Mouse (Mus musculus) neural tube, embryonic 14.5 days (tissue): ENCODE measurements around the gene D630045J12Rik. TPM values are rescaled to one million over a fixed set of nuclear protein-coding genes. Genes with fewer than 3 reads are reported as not detected.

Experiments
- ATAC-seq: fragments of 200-750 bp; cut with Nextera tagmentation; 2 replicates; pipeline ENCODE4 v1.8.0; 2017; ENCODE audit warnings: low read depth, mild to moderate bottlenecking, moderate TSS enrichment, moderate library complexity
- H3K27ac ChIP-seq: fragments of 300-500 bp; sonication (generic); 2 replicates; pipeline ENCODE4 v1.5.1; 2014; ENCODE audit warnings: low read depth, mild to moderate bottlenecking, control low read depth, low read length, moderate library complexity, mixed read lengths
- H3K27me3 ChIP-seq: fragments of 300-500 bp; sonication (generic); 2 replicates; pipeline ENCODE4 v1.6.1; 2014; ENCODE audit warnings: low read length; ENCODE audit not compliant: control insufficient read depth, insufficient read depth
- H3K36me3 ChIP-seq: fragments of 300-500 bp; sonication (generic); 2 replicates; pipeline ENCODE4 v1.6.1; 2014; ENCODE audit warnings: low read length, mixed read lengths; ENCODE audit not compliant: control insufficient read depth, insufficient read depth
- H3K4me1 ChIP-seq: fragments of 300-500 bp; sonication (generic); 2 replicates; pipeline ENCODE4 v1.6.1; 2014; ENCODE audit warnings: low read length; ENCODE audit not compliant: control insufficient read depth, insufficient read depth
- H3K4me2 ChIP-seq: fragments of 300-500 bp; sonication (generic); 2 replicates; pipeline ENCODE4 v1.6.1; 2014; ENCODE audit warnings: mild to moderate bottlenecking, low read depth, low read length, control low read depth
- H3K4me3 ChIP-seq: fragments of 300-500 bp; sonication (generic); 2 replicates; pipeline ENCODE4 v1.5.1; 2014; ENCODE audit warnings: low read depth, low read length, control low read depth, mixed read lengths
- H3K9ac ChIP-seq: fragments of 300-500 bp; sonication (generic); replicated peaks from 2 replicates; pipeline ENCODE4 v1.6.1; 2014; ENCODE audit warnings: low read depth, mild to moderate bottlenecking, control low read depth, low read length, mixed read lengths
- H3K9me3 ChIP-seq: fragments of 300-500 bp; sonication (generic); 2 replicates; pipeline ENCODE4 v1.6.1; 2016; ENCODE audit warnings: low read length; ENCODE audit not compliant: control insufficient read depth
- WGBS: fragments of 180-500 bp; shearing (Covaris S2); extraction: QIAGEN DNeasy Blood & Tissue Kit; methylation state at CpG from one replicate; pipeline ENCODE4 v1.1.7; 2014; 5-methylcytosine and 5-hydroxymethylcytosine counted together
- polyA plus RNA-seq: library from polyadenylated mRNA; unstranded; fragments of >200 nt; fragmentation: Nextera tagmentation; extraction: Ambion mirVana; gene quantifications from 2 replicates; pipeline ENCODE4 v1.2.1, GENCODE M21; 2014

The D630045J12Rik gene
- polyA plus RNA-seq: 20.5 and 21.0 TPM in 2 replicates

DNA sequence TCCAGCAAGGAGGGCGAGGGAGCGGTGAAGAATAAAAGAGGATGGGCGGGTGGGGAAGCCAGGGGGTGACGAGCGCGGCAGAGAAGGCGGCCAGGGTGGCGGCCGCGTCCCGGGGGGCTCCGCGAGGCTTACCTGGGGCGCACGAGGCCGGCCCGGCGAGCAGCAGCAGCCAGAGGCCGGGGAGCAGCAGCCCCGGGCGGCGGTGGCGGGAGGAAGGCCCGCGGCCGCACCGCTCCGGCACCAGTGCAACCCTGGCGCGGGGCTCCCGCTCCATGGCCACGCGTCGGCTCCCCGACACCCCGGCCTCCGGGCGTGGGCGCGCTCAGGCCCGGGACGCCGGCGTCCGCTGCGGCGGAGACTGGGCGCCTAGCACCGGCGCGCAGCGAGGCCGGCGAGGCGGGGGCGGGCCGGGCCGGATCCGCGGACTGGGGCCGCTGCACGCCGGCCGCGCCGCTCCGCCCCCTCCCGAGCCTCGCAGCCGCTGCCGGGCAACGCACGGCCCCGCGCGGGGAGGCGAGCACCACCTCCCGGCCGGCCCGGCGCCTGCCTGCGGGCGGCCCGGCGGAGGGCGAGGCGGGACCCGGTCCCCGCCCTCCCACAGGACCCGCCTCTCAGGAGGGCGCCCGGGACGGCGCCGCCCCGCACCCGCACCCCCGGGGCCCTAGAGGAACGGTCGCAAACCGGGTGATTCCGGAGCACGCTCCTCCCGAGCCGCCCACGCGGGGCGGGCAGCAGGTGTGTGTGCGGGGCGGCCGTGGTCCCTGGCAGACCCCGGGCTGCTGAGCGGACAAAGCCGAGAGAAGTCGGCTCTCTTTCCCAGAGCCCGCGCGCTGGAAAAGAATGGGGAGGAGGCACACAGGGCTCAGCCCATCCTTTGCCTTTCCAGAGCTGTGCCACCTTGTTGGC is at the start of gene D630045J12Rik:
D630045J12Rik (minus strand) TSS at position 274 of the 906 bp plus-strand sequence.
- Histone ChIP-seq H3K9me3 (no peaks in the 10 kb centered on the region), H3K4me3 (peak within 1 kb of the TSS; percentile 88), H3K9ac (peak within 1 kb of the TSS; percentile 96), H3K36me3 (no peaks in the 10 kb centered on the region), H3K4me1 (peaks cover 22% of the 10 kb centered on the region), H3K27ac (peak within 1 kb of the TSS; percentile 97), H3K27me3 (no peaks in the 10 kb centered on the region), H3K4me2 (peak within 1 kb of the TSS; percentile 91)
- WGBS: under 1% methylated on average over 81 of the region's 118 CpGs
- ATAC-seq: peak; percentile 94

DNA sequence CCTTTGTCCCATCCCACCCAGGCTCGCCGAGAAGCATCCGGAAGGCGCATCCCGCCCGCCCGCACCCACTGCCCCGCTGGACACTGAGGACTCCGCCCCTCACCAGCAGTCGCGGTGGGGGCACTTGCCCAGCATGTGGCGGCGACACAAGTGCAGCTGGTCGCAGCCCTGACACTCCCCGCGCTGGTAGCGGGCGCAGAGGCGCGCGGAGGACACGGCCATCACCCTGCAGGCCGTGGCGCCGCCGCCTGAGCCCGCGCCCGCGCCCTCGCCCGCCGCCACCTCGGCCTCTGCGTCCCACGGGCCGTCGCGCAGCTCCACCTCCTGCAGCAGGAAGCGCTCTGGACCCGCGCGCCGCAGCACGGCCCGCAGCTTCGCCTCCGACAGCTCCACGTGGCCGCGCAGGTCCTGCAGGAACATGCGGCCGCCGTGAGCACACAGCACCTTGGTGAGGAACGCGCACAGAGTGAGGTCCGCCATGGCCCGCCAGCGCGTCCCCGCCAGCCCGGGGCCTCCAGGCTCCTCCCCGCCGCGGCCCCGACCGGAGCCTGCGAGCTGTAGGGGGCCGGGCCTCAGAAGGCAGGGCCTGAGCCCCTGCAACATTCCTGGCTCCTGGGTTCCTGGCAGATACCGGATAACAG is 45.1 kb upstream of the D630045J12Rik start, which contains the start of gene Zc3hav1l:
Zc3hav1l (minus strand) TSS at position 499 of the 641 bp plus-strand sequence.
- ATAC-seq: peak; percentile 97
- H3K4me1 ChIP-seq: peaks cover 6% of the 10 kb centered on the region; the same call in 1 of the 2 replicates
- under 1% methylated on average over 60 of the region's 70 CpGs for WGBS
- 0 out of 2 replicates have a peak, but pooled peaks cover 3% of the 10 kb centered on the region for H3K36me3 ChIP-seq
- H3K9me3 ChIP-seq: no peaks in the 10 kb centered on the region
- peak within 1 kb of the TSS; percentile 79 for H3K4me2 ChIP-seq
- H3K27ac ChIP-seq: peak within 1 kb of the TSS; percentile 95
- H3K9ac ChIP-seq: peak within 1 kb of the TSS; percentile 95
- peak within 1 kb of the TSS; percentile 79 for H3K4me3 ChIP-seq
- no peaks in the 10 kb centered on the region for H3K27me3 ChIP-seq

DNA sequence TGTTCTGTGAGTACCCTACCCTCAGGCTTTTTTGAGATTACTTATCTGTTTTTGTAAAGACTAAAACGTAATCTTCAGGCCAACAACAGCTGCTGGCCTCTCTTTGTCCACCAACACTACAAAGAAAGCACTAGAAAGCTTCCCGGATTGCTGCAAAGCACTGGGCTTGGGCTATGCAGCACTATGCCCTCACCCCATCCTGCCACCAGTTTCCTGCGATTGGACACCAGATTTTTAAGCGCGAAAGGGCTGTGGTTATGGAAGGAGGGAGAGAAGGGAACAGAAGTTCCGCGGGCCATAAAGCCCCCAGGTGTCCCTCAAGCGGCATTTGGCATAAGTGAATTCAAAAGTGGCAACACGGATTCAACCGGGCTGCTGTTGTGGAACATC is 44.4 kb upstream of the D630045J12Rik start:
- peak overlapping the region; percentile 79 for H3K4me3 ChIP-seq
- peak overlapping the region; percentile 95 for H3K27ac ChIP-seq
- peaks cover 6% of the 10 kb centered on the region; the same call in 1 of the 2 replicates for H3K4me1 ChIP-seq
- WGBS: under 1% methylated on average over 10 of the region's 10 CpGs
- H3K4me2 ChIP-seq: peak overlapping the region; percentile 79
- peak; percentile 45 for ATAC-seq
- no peaks in the 10 kb centered on the region for H3K9me3 ChIP-seq
- peak overlapping the region; percentile 95 for H3K9ac ChIP-seq
- H3K27me3 ChIP-seq: no peaks in the 10 kb centered on the region
- H3K36me3 ChIP-seq: 0 out of 2 replicates have a peak, but pooled peaks cover 3% of the 10 kb centered on the region

DNA sequence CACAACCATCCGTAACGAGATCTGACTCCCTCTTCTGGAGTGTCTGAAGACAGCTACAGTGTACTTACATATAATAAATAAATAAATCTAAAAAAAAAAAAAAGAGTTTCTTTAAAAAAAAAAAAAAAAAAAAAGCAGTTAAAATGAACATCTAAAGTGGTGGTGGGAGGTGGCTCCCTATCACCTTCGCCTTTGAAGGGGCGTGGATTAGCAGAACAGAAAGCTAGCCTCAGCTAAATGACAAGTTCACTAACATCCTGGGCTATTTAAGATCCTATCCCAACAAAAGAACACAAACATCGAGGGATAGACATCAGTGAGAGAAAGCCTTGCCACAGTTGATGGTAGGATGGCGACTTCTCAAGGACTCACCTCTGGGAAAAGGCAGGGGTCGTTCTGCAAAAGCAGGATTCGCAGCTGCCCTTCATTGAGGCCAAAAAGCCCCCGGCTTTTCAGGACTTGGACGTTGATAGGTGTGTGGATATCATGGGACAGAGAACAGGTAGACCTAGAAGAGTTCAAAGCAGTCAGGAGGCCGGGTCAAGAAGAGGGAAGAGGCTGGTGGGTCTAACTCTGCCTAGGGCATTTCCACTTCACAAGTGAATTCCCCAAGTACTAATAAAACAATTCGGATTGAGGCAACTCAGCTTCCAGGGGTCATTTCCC is 43.9 kb upstream of the D630045J12Rik start:
- Histone ChIP-seq H3K9me3 (no peaks in the 10 kb centered on the region), H3K27ac (peak overlapping the region; percentile 95), H3K36me3 (0 out of 2 replicates have a peak, but pooled peaks cover 3% of the 10 kb centered on the region), H3K4me2 (peak overlapping the region; percentile 79), H3K4me1 (peaks cover 6% of the 10 kb centered on the region; the same call in 1 of the 2 replicates), H3K9ac (peak overlapping the region; percentile 95; the same call in 1 of the 2 replicates), H3K27me3 (no peaks in the 10 kb centered on the region), H3K4me3 (peak overlapping the region; percentile 79)
- WGBS: 42% methylated on average over 12 of the region's 12 CpGs
- no peak for ATAC-seq

DNA sequence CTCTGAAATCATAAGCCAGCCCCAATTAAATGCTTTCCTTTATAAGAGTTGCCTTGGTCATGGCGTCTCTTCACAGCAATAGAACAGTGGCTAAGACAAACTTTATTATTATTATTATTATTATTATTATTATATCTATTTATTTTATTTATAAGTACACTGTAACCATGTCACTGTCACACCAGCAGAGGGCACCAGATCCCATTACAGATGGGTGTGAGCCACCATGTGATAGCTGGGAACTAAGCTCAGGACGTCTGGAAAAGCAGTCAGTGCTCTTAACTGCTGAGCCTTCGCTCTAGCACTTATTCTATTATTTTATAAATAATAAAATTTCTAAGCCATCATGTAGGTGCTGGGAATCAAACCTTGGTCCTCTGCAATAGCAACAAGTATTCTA is 39.9 kb upstream of the D630045J12Rik start:
- Histone ChIP-seq H3K27me3 (no peaks in the 10 kb centered on the region), H3K36me3 (0 out of 2 replicates have a peak, but pooled peaks cover 3% of the 10 kb centered on the region), H3K9me3 (no peaks in the 10 kb centered on the region), H3K9ac (no peak overlapping the region), H3K27ac (no peak overlapping the region), H3K4me1 (peaks cover 6% of the 10 kb centered on the region; the same call in 1 of the 2 replicates), H3K4me3 (no peak overlapping the region), H3K4me2 (no peak overlapping the region)
- WGBS: 67% methylated on average over 3 of the region's 3 CpGs
- no peak for ATAC-seq

DNA sequence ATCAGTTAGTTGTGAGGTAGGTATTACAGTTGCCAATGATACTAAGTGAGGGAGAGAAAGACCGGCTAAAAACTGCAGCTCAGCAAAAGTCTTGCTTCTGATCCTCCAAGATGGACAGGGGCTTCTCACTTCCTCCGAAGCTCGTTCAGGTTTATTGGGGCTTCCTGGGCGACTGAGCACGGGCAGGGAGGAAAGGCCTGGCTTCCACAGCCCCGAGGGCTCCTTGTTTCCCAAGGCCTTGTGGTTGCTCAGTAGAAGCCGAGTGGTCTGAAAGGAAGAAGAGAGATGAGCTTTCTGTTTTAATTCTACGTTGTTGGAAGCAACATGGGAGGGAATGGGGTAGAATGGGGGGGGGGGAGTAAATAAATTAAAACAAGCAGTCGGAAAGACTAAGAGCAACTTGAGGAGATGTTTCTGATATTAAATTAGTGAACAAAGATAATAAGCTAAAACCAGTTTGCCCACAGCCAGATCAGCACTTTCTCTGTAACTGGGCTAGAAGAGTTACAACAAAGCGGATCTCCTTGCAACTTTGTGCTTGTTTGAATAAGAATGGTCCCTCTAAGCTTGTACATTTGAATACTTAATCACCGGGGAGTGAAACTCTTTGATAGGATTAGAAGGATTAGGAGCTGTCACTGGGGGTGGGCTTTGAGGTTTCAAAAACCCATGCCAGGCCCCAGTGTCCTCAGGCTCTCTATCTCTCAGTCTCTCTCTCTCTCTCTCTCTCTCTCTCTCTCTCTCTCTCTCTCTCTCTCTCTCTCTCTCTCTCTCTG is 39.2 kb upstream of the D630045J12Rik start:
- Histone ChIP-seq H3K36me3 (0 out of 2 replicates have a peak, but pooled peaks cover 6% of the 10 kb centered on the region), H3K4me2 (no peak overlapping the region), H3K4me1 (peaks cover 4% of the 10 kb centered on the region; the same call in 1 of the 2 replicates), H3K9ac (no peak overlapping the region), H3K4me3 (no peak overlapping the region), H3K9me3 (no peaks in the 10 kb centered on the region), H3K27me3 (no peaks in the 10 kb centered on the region), H3K27ac (no peak overlapping the region)
- WGBS: 62% methylated on average over 11 of the region's 11 CpGs
- ATAC-seq: no peak

DNA sequence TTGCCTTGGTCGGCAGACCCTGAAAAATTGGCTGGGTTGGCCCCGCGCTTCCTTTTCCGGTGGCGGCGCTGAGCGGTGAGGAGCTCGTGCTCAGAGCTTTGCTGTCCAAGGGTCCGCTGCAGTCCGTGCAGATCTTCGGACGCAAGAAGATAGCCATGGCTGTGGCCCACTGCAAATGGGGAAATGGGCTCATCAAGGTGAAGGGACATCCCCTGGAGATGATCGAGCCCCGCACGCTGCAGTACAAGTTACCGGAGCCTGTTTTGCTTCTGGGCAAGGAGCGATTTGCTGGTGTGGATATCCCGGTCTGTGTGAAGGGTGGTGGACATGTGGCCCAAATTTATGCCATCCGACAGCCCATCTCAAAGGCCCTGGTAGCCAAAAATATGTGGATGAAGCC is 30.6 kb upstream of the D630045J12Rik start:
- H3K9ac ChIP-seq: no peak overlapping the region
- H3K27ac ChIP-seq: no peak overlapping the region
- peaks cover 3% of the 10 kb centered on the region; the same call in 1 of the 2 replicates for H3K9me3 ChIP-seq
- H3K4me2 ChIP-seq: no peak overlapping the region
- H3K4me1 ChIP-seq: no peaks in the 10 kb centered on the region
- no peak for ATAC-seq
- WGBS: over 99% methylated on average over 19 of the region's 19 CpGs
- 0 out of 2 replicates have a peak, but pooled peaks cover 6% of the 10 kb centered on the region for H3K36me3 ChIP-seq
- no peaks in the 10 kb centered on the region for H3K27me3 ChIP-seq
- H3K4me3 ChIP-seq: no peak overlapping the region

DNA sequence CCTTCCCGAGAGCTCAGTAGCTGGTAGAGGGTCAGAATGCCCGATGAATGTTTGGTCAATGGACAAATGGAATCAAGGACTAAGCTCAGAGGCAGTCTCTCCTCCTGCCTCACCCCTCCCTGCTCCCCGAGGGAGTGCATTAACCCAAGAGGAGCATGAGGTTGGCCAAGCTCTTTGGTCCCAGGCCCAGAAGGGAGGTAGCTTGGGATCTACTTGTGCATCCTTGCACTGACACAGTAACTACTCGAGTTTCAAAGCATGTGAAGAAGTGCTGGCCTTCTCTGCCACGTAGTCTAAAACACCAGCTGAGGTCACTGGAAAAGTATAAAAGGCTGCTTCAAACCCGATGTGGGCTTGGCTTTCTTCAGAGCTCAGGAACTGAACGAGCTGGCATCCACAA is 10.7 kb upstream of the D630045J12Rik start:
- Histone ChIP-seq H3K4me3 (no peak overlapping the region), H3K36me3 (no peaks in the 10 kb centered on the region), H3K9ac (no peak overlapping the region), H3K27me3 (no peaks in the 10 kb centered on the region), H3K27ac (no peak overlapping the region), H3K4me2 (no peak overlapping the region), H3K4me1 (no peaks in the 10 kb centered on the region), H3K9me3 (no peaks in the 10 kb centered on the region)
- no peak for ATAC-seq
- WGBS: 78% methylated on average over 7 of the region's 7 CpGs
